Mouse (Mus musculus) cortical plate, adult 2 months (tissue): ENCODE data around the gene Slc8b1. TPM values are rescaled to one million over a fixed set of nuclear protein-coding genes. Genes with fewer than 3 reads are reported as not detected.
A peak's percentile ranks its signal among the peaks of the same experiment; 100 is the strongest.
"Not testable (repeated sequence)": the region's sequence is repeated elsewhere in the genome, so short reads cannot be mapped to it uniquely, and the experiment has no call there.

ENCODE experiments used
- H3K27ac ChIP-seq: fragments of 200-500 bp; 2 replicates; pipeline ENCODE4 v1.5.1; 2012; ENCODE audit warnings: low read length, control low read depth, inconsistent platforms; ENCODE audit not compliant: insufficient read depth
- H3K4me1 ChIP-seq: fragments of 200-500 bp; 2 replicates; pipeline ENCODE4 v1.6.1; 2011; ENCODE audit warnings: low read length; ENCODE audit not compliant: control insufficient read depth, insufficient read depth
- H3K4me3 ChIP-seq: fragments of 200-500 bp; 2 replicates; pipeline ENCODE4 v1.5.1; 2011; ENCODE audit warnings: mild to moderate bottlenecking, low read length, control low read depth; ENCODE audit not compliant: insufficient read depth
- CTCF ChIP-seq: fragments of 200-500 bp; IDR thresholded peaks from 2 replicates; pipeline ENCODE4 v1.5.1; 2011; ENCODE audit warnings: mild to moderate bottlenecking, control low read depth, low read length; ENCODE audit not compliant: insufficient read depth; ENCODE audit errors: extremely low read depth
- POLR2A ChIP-seq: fragments of 200-500 bp; IDR thresholded peaks from 2 replicates; pipeline ENCODE4 v1.6.1; 2011; ENCODE audit warnings: mild to moderate bottlenecking, low read length, control low read depth; ENCODE audit not compliant: insufficient read depth; ENCODE audit errors: extremely low read depth
- polyA plus RNA-seq: library from polyadenylated mRNA; depleted of rRNA; stranded (reverse); fragments of >200 nt; gene quantifications from 2 replicates; pipeline ENCODE4 v1.2.3, GENCODE M21; 2012

Slc8b1 gene
- polyA plus RNA-seq, 1 experiment: 6.6 TPM

DNA sequence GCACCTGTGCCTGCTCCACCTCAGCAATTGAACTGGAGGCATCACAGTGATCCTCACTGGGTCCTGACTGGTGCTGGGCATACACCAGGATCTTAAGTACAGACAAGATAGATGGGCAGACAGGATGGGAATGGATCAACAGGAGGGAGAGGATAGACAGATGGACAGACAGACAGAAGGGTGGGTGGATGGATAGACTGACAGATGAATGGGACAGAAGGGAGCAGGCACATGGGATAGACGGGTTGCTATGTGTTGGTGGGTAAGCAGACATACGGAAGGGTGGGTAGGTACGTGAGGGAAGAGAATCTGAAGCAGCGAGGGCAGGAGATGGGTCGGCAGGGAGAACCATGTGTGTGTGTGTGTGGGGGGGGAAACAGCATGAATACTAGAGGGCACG is 17.5 kb upstream of the Slc8b1 start:
- no peak overlapping the region for H3K4me3 ChIP-seq
- no peak overlapping the region for H3K27ac ChIP-seq
- H3K4me1 ChIP-seq: peaks cover 3% of the 10 kb centered on the region; the same call in 1 of the 2 replicates
- TF ChIP-seq CTCF: no peak
- no peak for TF ChIP-seq POLR2A

DNA sequence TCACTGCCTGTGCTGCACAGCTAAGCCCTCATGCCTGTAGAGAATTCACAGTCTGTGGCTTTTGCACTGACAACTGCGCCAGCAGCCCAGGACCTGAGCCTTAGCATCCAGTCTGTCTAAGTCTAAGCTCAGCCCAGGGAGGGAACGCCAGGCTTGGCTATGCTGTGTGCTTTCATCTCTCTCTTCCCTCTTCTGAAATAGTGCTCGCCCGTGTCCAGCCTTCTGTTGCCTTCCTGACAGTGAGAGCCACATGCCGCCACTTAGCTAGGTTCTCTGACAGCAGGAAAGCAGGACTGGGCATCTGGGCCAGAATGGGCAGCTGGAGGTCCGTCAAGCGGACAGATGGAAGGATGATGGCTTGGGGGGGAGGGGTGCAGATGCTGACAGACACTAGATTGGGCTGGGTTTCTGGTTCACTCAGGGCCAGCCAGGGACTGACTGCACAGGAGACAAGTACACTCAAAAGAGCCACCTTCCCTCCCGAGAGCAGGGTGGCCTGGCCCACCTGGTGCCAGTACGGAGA is 17.0 kb upstream of the Slc8b1 start:
- Histone ChIP-seq H3K4me1 (peaks cover 3% of the 10 kb centered on the region; the same call in 1 of the 2 replicates), H3K27ac (no peak overlapping the region), H3K4me3 (no peak overlapping the region)
- TF ChIP-seq CTCF (no peak), POLR2A (no peak)

GRCm38 (mm10) chr5:120495064-120495702 is 15.8 kb upstream of the Slc8b1 start:
- peaks cover 3% of the 10 kb centered on the region; the same call in 1 of the 2 replicates for H3K4me1 ChIP-seq
- H3K4me3 ChIP-seq: no peak overlapping the region
- no peak for TF ChIP-seq POLR2A
- no peak for TF ChIP-seq CTCF
- no peak overlapping the region for H3K27ac ChIP-seq

DNA sequence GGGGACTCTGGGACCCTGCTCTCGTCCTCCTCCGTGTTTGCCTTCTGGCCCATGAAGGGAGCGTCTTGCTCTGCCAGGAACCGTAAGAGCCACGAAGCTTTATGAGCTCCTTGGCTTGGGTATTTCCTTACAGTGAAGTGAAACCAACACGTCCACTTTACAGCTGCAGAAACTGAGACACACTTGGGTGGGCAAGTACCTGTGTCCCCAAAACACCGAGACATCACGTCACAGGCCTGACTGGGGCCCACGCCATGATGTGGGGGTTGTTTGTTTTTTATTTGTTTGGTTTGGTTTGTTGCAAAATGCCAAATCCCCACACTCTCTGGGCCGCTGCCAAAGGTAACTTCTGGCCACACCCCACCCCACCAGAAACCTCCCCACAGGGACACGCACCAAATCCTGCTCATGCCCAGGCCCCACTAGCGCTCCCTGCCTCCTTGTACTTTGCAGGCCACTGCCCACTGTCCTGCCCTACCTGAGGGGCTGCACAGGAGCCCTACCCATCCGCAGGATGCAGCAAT is 15.2 kb upstream of the Slc8b1 start:
- no peak overlapping the region for H3K4me3 ChIP-seq
- TF ChIP-seq POLR2A (no peak), CTCF (no peak)
- peaks cover 3% of the 10 kb centered on the region; the same call in 1 of the 2 replicates for H3K4me1 ChIP-seq
- no peak overlapping the region for H3K27ac ChIP-seq

- Histone ChIP-seq H3K4me3 (no peak overlapping the region), H3K27ac (no peak overlapping the region), H3K4me1 (peaks cover 3% of the 10 kb centered on the region; the same call in 1 of the 2 replicates)
- no peak for TF ChIP-seq CTCF
- no peak for TF ChIP-seq POLR2A
Measured at GRCm38 (mm10) chr5:120497071-120497470, 13.9 kb upstream of the Slc8b1 start.

DNA sequence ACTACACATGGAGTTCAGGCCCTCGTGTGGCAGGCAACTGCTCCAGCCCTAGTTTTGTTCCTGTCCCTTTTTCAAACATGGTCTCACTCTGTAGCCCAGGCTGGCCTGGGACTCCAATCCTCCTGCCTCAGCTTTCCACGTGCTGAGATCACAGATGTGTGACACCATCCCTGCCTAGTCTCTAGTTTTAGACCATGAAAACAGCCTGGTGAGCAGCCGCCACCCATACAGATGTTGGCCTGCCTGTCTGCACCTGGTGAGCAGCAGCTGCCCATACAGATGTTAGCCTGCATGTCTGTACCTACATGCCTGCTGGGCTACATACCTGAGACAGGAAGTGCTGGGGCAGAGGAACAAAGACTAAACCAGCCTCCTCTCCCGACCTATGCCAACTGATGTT is 11.8 kb upstream of the Slc8b1 start:
- peaks cover 3% of the 10 kb centered on the region; the same call in 1 of the 2 replicates for H3K4me1 ChIP-seq
- no peak for TF ChIP-seq POLR2A
- no peak overlapping the region for H3K4me3 ChIP-seq

DNA sequence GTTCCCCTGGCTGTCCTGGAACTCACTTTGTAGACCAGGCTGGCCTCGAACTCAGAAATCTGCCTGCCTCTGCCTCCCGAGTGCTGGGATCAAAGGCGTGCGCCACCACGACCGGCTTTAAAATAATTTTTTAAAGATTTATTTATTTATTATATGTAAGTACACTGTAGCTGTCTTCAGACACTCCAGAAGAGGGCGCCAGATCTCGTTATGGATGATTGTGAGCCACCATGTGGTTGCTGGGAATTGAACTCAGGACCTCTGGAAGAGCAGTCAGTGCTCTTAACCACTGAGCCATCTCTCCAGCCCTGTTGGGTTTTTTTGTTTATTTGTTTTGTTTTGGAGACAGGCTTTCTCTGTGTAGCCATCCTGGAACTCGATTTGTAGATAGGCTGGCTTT is 10.4 kb upstream of the Slc8b1 start:
- H3K4me3 ChIP-seq, H3K27ac ChIP-seq, H3K4me1 ChIP-seq: not testable (repeated sequence)

More for the DNA sequence above, 11.8 kb upstream of the Slc8b1 start:
- H3K27ac ChIP-seq: no peak overlapping the region

DNA sequence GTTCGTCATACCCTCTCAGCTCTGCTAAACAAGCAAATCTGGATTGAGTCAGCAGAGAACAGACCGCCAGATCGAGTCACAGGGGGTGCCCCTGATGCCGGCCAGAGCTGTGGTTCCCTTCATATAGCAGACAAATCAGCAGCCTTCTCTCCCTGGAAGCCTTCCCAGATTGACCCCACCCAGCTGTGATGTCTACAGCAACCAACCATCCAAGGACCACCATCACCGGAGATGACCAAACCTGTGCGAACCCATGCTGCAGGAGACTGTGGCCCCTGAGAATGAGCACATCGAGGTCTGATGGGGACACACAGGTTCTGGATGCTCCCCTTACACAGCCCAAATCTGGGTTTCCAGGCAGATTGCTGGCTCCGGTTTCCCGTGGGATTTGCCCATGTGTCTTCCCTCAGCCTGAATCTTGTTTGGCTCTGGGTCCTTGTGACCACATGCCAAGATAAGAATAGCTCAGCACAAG is 8.8 kb upstream of the Slc8b1 start:
- Histone ChIP-seq H3K4me3 (peak overlapping the region; percentile 73), H3K4me1 (no peaks in the 10 kb centered on the region), H3K27ac (0 out of 2 replicates have a peak overlapping the region, but pooled peaks have one; percentile 59)
- TF ChIP-seq POLR2A (no peak), CTCF (no peak)

- TF ChIP-seq POLR2A (no peak), CTCF (no peak)
- Histone ChIP-seq H3K4me3 (peak overlapping the region; percentile 73), H3K4me1 (no peaks in the 10 kb centered on the region), H3K27ac (peak overlapping the region; percentile 59)
Measured at GRCm38 (mm10) chr5:120502675-120503143, 8.3 kb upstream of the Slc8b1 start.
